Mouse (Mus musculus): ENCODE measurements around the gene Tomm70a.

DNA sequence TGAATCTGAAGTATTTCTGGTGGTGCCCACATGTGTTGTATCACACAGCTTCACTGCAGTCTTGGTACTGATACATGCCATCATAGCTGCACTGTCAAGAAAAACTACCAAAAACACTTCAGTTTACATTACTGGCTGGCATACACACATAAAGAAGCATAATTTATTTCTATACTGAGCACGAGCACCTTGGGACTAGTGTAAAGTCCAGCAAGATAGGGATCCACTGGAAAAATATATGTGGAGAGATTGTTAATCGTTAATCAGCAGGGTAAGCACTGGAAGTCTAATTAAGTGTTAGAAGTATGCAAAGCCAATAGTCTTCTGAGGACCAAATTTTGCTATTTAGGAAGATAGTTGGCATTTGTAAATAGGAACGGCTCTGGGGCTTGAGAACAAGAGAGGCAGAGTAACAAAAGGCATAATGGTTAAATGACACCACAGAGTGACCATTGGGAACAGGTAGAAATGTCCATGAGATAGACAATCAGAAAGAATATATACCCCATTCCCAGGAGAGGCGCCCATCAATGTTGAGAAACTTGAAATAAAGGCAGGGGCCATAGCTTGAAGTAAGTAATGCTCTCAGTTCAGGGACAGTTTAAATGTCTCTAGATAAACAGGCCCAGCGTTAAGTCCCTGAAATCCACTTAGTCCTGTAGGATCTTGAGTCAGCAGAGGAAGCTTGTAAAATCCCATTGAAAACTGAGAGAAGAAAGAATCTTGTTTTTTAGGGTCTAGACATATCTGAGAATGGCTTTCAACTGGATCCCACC lies 15.1 kb upstream of the Tomm70a start:
- TF ChIP-seq CTCF (IDR thresholded peaks at IDR 0.05; ENCODE audit: low read depth) (no peak), EP300 (IDR thresholded peaks at IDR 0.05; ENCODE audit: low read depth) (no peak)
